Mouse (Mus musculus) inflammation-experienced regulatory T-cells, adult 6 months (primary cell): Measurements from ENCODE around the gene Ltn1. TPM values are rescaled to one million over a fixed set of nuclear protein-coding genes. Genes with fewer than 3 reads are reported as not detected.

Experiments used
- ATAC-seq: one replicate; pipeline ENCODE4 v1.8.0; 2017
- polyA plus RNA-seq, 3 experiments: library from polyadenylated mRNA; unstranded; fragments of 100-300 nt; shearing (Covaris generic); gene quantifications; one replicate each; pipeline ENCODE4 v1.2.1; 2017

Gene Ltn1
- 10 to 100 TPM; 29.4 to 30.9 (median 30.0) TPM for polyA plus RNA-seq

- ATAC-seq, result peak; percentile 100
Measured at GRCm38 (mm10) chr16:87432033-87432814, at the start of gene Ltn1. Gene Ltn1 (minus strand): TSS chr16:87432612.

- ATAC-seq, result no peak
Measured at GRCm38 (mm10) chr16:87470579-87470978, 38.2 kb upstream of the Ltn1 start.

GRCm38 (mm10) chr16:87458752-87459151 is 26.3 kb upstream of the Ltn1 start:
- ATAC-seq, result no peak

- ATAC-seq, result peak; percentile 64
Measured at GRCm38 (mm10) chr16:87455180-87455611, 22.8 kb upstream of the Ltn1 start.

GRCm38 (mm10) chr16:87454419-87455179 is 22.2 kb upstream of the Ltn1 start, which contains the start of gene Usp16:
Gene Usp16 (plus strand): TSS chr16:87454703.
- ATAC-seq, result peak; percentile 97

GRCm38 (mm10) chr16:87453226-87453625 is 20.8 kb upstream of the Ltn1 start:
- ATAC-seq, result no peak

- no peak for ATAC-seq
Measured at GRCm38 (mm10) chr16:87445528-87445927, 13.1 kb upstream of the Ltn1 start.

- no peak for ATAC-seq
Measured at GRCm38 (mm10) chr16:87445110-87445509, 12.7 kb upstream of the Ltn1 start.

- ATAC-seq, result no peak
Measured at GRCm38 (mm10) chr16:87444071-87444470, 11.7 kb upstream of the Ltn1 start.

GRCm38 (mm10) chr16:87443245-87443644 is 10.8 kb upstream of the Ltn1 start:
- no peak for ATAC-seq

GRCm38 (mm10) chr16:87442291-87442690 is 9.9 kb upstream of the Ltn1 start:
- ATAC-seq, result no peak

- ATAC-seq, result peak; percentile 34
Measured at GRCm38 (mm10) chr16:87441089-87441488, 8.7 kb upstream of the Ltn1 start.

GRCm38 (mm10) chr16:87440184-87440686 is 7.8 kb upstream of the Ltn1 start, which contains the start of gene Rwdd2b:
Gene Rwdd2b (minus strand): TSS chr16:87440573.
- peak; percentile 98 for ATAC-seq

- ATAC-seq, result no peak
Measured at GRCm38 (mm10) chr16:87438697-87439096, 6.3 kb upstream of the Ltn1 start.

GRCm38 (mm10) chr16:87437096-87437495 is 4.7 kb upstream of the Ltn1 start:
- ATAC-seq, result no peak

- no peak for ATAC-seq
Measured at GRCm38 (mm10) chr16:87435411-87436205, 3.2 kb upstream of the Ltn1 start.

GRCm38 (mm10) chr16:87434946-87435345 is 2.5 kb upstream of the Ltn1 start:
- ATAC-seq, result no peak

- no peak for ATAC-seq
Measured at GRCm38 (mm10) chr16:87434266-87434665, 1.9 kb upstream of the Ltn1 start.

- ATAC-seq, result no peak
Measured at GRCm38 (mm10) chr16:87427516-87427915, 4.9 kb downstream of the Ltn1 start.

GRCm38 (mm10) chr16:87420662-87421061 is 11.8 kb downstream of the Ltn1 start:
- no peak for ATAC-seq

GRCm38 (mm10) chr16:87405001-87405400 is 27.4 kb downstream of the Ltn1 start:
- peak; percentile 44 for ATAC-seq

GRCm38 (mm10) chr16:87393813-87394548 is 38.4 kb downstream of the Ltn1 start:
- peak; percentile 93 for ATAC-seq
